Mouse (Mus musculus): ENCODE measurements around the gene Afg1l.

Afg1l gene

GRCm38 (mm10) chr10:42478341-42478720, at the start of gene Afg1l:
Gene Afg1l (minus strand): TSS chr10:42478565.
- peak; percentile 96 for DNase-seq

GRCm38 (mm10) chr10:42525682-42526081, 47.3 kb upstream of the Afg1l start:
- DNase-seq = no peak

GRCm38 (mm10) chr10:42523556-42524162, 45.3 kb upstream of the Afg1l start:
- no peak for DNase-seq

DNA sequence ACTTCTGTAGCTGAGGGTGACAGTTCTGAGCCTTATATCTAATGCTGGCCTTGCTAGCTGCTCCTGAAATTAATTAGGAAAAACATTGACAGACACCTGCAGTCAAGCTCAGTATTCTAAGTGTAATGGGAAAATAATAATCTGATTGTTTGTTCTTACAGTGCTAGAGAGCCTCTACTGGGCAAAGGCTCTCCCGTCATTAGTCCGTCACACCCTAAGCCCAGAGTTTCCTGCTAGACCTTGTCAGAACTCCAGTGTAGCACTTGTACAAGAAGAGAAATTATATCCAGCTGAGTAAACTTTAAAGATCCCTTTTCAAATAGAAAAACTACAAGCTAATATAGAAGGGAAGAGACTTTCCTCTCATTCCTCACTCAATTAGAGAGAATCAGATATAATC, 44.5 kb upstream of the Afg1l start:
- no peak for DNase-seq

- no peak for DNase-seq
Measured at GRCm38 (mm10) chr10:42521315-42521981, 43.1 kb upstream of the Afg1l start.

GRCm38 (mm10) chr10:42518363-42518762, 40.0 kb upstream of the Afg1l start:
- no peak for DNase-seq

DNA sequence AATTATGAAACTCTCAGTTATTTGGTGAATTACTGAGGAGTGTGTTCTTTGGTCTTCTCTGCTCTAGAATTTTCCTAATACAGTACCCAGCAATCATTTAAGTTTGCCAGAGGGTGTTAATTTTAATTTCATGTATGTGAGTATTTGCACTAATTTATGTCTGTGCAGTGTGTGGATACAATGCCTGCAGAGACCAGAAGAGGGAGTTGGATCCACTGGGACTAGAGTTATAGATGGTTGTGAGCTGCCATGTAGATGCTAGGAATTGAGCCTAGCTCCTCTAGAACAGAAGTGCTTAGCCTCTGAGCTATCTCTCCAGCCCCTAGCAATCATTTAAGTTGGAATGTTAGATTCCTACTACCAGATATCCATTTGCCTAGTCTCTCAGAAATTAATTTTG, 35.8 kb upstream of the Afg1l start:
- no peak for DNase-seq

- DNase-seq = no peak
Measured at GRCm38 (mm10) chr10:42511184-42512135, 33.1 kb upstream of the Afg1l start.

- DNase-seq = no peak
Measured at GRCm38 (mm10) chr10:42510141-42510540, 31.8 kb upstream of the Afg1l start.

- no peak for DNase-seq
Measured at GRCm38 (mm10) chr10:42504096-42504710, 25.8 kb upstream of the Afg1l start.

GRCm38 (mm10) chr10:42502349-42503111, 24.2 kb upstream of the Afg1l start:
- DNase-seq = peak; percentile 70

DNA sequence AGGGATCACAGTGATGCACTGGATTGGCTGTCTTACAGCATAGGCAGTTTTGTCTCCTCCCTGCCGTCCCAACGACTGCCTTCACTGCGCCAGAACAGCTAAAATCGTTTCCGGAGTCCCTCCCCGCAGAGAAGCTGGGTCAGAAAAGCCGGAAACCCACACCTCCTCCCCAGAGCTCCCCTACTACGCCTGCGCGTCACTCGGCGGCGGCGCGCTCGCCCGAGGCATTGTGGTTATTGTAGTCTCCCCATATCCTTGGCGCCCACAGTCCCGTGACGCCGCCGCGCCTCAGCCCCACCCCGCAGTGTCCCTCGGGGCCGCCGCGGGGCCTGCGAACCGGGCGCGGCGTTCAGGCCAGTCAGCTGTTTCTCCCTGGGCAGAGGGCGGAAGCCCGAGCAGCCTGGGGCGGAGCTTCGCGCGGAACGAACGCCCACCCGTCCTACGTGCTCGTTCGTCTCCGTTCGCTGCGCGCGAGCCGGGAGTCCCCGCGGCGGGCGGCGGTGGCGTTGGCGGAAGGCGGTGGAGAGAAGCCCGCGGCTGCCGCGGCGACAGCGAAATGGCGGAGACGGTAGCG, 23.5 kb upstream of the Afg1l start, which contains the start of gene Snx3:
Snx3 (plus strand) TSS at position 256 of the 574 bp plus-strand sequence.
- DNase-seq = peak; percentile 95

- no peak for DNase-seq
Measured at GRCm38 (mm10) chr10:42501161-42501560, 22.8 kb upstream of the Afg1l start.

GRCm38 (mm10) chr10:42500611-42501010, 22.2 kb upstream of the Afg1l start:
- DNase-seq = no peak

GRCm38 (mm10) chr10:42493000-42493399, 14.6 kb upstream of the Afg1l start:
- DNase-seq = no peak

DNA sequence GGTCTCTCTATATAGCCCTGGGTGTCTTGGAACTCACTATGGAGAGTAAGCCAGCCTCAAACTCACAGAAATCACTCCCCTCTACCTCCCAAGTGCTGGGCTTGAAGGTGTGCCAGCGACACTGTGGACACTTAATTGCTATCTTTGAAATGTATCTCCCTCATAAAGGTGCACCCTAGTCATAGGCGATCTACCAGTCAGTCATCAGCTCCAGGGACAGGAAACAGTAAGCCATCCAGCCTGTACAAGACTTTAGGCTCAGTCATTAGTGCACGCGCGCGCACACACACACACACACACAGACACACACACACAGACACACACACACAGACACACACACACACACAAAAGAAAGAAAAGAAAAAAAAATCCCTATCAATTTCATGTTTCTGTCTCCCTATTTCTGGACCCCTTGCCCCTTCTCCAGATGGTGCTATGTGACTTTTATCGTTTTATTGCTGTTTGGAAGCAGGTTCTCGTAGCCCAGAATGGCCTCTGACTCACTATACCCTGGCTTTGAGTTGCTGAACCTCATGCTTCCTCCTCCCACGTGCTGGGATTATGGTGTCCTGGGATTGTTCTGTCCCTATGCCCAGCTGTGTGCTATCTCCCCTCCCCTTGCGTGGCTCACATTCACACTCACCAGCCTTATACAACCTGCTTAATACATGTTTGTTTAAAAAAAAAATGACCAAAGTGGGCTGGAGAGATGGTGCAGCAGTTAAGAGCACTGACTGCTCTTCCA, 13.8 kb upstream of the Afg1l start:
- DNase-seq = no peak

DNA sequence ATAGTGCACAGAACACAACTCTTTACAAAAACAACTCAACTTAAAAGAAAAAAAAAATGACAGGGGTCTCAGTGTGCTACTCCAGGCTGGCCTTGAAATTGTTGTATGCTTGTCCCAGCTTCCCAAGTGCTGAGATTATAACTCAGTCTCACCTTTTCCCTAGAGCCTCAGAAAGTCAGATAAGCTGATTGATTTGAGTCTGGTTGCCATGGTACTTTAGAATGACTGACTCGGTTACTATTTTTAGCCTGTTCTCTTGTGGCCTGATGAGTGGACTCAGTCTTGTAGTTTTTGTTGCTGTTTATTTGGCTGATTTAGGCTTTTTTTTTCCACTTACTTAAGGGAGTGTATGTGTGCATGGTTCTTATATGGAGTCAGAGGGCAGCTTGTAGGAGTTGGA, 12.8 kb upstream of the Afg1l start:
- DNase-seq = no peak

DNA sequence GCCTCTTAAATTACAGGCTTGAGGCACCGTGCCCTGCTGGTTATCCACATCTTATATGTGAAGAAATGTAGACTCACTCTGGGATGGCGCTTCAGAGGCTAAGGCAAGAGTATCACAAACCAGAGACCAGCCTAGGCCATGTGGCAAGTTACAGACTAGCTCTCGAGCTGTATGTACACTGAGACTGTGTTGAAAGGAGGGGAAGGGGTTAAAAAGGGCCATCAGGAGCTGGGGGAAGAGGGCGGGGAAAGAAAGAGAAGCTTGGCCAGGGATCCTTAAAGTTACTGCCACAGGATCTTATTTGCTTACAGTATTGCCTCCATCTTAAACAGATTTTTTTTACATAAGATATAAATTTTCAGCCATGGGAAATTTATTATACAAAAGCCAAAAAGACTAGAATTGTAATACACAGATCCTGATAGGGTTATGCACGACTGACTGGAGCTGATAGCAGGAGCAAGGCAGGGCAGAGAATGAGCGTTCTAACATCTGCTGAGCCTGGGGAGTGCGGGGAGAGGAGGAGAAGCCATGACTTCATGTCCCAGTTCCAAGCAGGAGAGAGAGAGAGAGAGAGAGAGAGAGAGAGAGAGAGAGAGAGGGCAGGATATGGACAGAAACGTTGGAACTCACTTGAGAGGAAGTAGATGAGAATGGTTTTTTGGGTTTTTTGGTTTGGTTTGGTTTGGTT, 10.4 kb upstream of the Afg1l start:
- peak; percentile 43 for DNase-seq

GRCm38 (mm10) chr10:42480719-42481118, 2.4 kb upstream of the Afg1l start:
- no peak for DNase-seq

GRCm38 (mm10) chr10:42477550-42478340, 620 bp downstream of the Afg1l start:
- DNase-seq = peak; percentile 10
